Mouse (Mus musculus) cerebellum, adult 11-12 months (tissue): Measurements from ENCODE around the gene Golga4.

Source experiments
- DNase-seq: peaks from one replicate; pipeline ENCODE4 v3.0.0; 2022

The Golga4 gene

DNA sequence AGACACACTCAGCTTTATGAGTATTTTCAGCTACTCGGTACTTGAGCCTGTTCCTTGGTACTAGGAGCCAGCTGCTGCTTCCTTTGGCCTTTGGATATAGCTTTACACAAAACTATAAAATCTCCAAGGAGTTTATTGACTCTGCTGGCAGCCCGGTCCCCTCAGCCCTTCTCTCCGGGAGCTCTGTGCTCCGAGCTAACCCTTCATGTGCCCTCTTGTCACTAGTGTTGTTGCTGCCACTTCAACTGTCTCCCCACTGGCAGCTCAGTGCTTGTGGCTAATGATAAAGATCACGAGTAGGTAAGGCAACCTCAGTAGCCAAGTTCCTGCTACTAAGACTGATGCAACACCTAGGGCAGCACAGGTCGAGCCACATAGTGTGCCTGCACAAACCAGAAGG, 24.6 kb downstream of the Golga4 start:
- no peak for DNase-seq

- DNase-seq: no peak
Measured at GRCm38 (mm10) chr9:118532516-118533205, 26.6 kb downstream of the Golga4 start.

DNA sequence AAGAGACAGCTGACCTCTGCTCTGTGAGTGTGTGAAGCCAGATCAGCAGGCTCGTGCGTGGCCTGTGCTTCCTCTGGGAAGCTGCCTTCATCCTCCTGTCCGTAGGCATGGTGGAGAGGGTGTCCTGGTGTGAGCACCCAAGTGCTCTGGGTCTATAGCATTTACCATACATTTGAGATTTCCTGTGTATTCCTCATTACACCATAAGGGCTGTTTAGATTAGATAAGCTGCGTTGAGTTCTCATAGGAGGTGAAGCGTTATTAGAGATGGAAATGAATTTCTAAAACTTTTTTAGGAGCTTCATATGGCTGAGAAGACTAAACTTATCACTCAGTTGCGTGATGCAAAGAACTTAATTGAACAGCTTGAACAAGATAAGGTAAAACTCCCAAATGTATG, 30.9 kb downstream of the Golga4 start:
- DNase-seq: no peak

- no peak for DNase-seq
Measured at GRCm38 (mm10) chr9:118537463-118538339, 31.6 kb downstream of the Golga4 start.

DNA sequence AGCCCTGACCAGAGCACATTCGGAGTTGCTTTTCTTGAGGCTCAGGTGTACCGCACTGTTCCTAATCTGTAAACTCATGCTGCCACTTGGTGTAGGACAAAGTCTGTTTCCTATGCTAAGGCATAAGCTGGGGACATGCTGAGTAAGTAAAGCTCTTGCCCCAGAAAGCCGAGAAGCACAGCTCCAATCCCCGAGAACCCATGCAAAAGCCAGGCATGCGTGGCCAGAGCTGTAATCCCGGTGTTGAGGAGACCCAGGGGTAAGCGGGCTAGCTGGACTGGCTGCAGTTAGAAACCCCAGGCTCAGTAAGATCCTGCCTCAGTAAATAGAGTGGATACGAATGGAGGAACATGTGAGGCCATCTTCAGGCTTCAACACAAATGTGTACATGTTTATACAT, 35.8 kb downstream of the Golga4 start:
- no peak for DNase-seq

GRCm38 (mm10) chr9:118545146-118545545, 39.1 kb downstream of the Golga4 start:
- no peak for DNase-seq

DNA sequence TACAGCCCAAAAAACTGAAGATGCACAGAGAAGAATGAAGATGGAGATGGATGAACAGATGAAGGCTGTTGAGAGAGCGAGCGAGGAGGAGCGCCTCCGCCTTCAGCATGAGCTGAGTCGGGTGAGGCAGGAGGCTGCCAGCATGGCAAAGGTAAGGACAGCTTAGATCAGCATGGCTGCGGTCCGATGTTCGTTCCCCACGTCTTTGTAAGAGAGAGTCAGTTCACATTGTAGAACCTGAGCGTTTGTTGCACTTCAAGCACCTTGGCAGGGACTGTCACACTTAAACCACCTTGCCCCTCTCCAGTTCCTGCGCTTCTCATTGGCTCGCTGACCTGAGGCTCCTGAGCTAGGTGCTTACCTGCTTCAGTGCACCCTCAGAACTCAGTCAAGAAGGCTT, 42.6 kb downstream of the Golga4 start:
- no peak for DNase-seq

DNA sequence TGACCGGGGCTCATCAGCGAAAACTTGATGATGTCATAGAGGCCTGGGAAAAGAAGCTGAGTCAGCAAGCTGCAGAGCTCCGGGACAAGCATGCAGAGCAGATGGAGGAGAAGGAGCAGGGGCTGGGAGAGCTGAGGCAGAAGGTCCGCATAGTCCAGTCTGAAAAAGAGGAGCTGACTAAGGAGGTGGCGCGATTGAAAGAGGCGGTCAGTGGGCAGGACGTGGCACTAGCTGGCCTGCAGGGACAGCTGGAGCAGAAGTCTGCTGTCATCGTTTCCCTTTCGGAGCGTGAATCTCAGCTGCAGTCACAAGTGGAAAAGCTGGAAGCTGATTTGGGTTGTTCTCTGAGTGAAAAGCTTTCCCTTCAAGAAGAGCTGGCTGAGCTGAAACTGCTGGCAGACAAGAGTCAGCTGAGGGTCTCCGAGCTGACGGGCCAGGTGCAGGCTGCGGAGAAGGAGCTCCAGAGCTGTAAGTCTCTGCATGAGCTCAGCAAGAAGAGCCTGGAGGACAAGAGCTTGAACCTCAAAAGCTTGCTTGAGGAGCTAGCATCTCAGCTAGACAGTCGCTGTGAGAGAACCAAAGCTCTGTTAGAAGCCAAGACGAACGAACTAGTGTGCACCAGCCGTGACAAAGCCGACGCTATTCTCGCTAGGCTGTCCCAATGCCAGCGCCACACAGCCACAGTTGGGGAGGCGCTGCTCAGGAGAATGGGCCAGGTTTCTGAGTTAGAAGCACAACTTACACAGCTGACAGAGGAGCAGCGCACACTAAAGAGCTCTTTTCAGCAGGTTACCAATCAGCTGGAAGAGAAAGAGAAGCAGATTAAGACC, 51.1 kb downstream of the Golga4 start:
- DNase-seq: peak; percentile 17

DNA sequence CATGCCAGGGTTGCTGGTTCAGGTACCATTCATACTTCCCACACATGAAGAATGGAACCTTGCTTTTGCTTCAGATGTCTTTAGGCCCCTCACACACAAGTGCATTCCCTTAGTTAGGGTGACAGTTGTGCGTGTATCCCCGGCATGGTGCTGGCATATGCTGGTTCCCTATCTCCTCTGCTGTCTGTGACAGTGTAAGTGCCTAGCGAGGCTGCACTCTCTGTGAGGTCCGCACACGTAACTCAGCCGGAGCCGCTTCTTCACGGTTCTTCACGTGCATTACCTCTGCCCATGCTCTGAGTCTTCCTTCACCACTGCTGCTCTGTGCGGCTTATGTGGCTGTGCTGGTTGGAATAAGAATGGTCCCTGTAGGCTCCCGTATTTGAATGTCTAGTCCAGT, 57.3 kb downstream of the Golga4 start:
- DNase-seq: no peak

DNA sequence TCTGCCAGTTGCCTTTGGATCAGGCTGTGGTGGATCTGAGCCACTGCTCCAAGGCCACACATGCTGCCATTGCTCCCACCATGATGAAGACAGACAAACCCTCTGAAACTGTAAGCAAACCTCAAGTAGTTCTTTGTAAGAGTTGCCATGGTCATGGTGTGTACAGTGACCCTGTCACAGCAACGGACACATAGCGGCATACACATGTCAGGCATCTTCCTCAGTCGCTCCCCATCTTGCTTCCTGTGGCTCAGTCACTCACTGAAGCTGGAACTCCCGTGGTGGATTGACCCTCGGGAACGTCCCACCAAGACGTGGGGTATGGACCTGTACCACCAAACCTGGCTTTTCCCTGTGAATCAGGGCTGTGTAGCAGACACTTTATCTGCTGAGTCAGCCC, 57.8 kb downstream of the Golga4 start:
- no peak for DNase-seq

DNA sequence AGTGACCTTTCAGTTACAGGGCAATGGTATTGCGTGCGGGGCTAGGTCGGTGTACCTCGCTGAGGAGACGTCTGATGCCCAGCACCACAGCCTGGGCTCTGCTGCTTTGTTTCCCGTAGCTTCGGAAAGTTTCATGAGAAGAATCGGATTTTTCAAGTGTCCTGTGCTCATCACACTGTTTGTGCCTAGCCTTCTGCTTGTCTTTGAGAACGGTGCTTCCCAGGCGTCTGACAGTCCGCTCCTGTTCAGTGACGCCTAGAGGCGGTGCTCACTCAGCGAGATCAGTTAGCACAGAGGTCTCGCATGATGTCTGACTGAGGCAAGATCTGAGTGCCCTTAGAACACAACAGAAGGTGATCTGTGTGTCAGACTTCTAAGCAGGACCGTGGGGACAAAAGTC, 58.6 kb downstream of the Golga4 start:
- no peak for DNase-seq

GRCm38 (mm10) chr9:118569328-118569727, 63.3 kb downstream of the Golga4 start:
- DNase-seq: no peak

GRCm38 (mm10) chr9:118570865-118571264, 64.8 kb downstream of the Golga4 start:
- DNase-seq: no peak

DNA sequence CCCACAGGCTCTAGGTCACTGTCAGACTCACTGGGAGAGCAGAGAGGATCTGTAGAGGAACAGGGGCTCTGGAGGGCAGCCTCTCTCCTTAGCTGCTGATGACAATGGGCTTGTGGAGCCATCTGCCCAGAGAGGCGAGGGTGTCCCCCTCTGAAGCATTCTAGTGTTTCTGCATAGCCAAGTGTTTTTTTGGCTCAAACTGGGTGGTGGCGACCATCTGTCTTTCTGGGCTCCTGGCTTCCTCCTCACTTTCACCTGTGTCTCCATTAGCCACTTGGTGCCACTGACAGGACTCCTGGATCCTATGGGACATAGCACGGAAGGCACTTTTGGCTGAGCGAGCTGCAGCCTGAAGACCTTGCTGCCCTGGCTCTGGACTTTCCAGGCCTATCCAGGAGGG, 65.6 kb downstream of the Golga4 start:
- DNase-seq: peak; percentile 67

GRCm38 (mm10) chr9:118574911-118575310, 68.8 kb downstream of the Golga4 start:
- peak; percentile 72 for DNase-seq

GRCm38 (mm10) chr9:118580371-118580770, 74.3 kb downstream of the Golga4 start:
- DNase-seq: no peak

- DNase-seq: no peak
Measured at GRCm38 (mm10) chr9:118582757-118583156, 76.7 kb downstream of the Golga4 start.

DNA sequence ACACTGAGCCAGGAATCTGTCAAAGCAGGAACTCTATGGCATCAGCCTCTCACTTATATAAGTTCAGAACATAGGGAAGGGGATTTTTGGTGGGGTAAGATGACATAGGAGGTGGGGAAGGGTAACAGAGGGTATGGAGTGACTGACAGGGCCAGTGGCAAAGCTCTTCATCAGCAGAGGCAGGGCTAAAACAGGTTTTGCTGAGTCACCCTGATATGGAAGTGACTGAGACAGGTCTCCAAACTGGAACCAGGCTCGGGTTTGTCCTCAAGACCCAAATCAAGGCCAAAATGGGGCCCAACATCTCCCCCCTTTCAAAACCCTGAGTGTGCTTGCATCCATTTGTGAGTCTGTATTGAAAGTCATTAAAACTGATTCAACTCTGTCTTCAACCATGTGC, 78.8 kb downstream of the Golga4 start:
- no peak for DNase-seq

DNA sequence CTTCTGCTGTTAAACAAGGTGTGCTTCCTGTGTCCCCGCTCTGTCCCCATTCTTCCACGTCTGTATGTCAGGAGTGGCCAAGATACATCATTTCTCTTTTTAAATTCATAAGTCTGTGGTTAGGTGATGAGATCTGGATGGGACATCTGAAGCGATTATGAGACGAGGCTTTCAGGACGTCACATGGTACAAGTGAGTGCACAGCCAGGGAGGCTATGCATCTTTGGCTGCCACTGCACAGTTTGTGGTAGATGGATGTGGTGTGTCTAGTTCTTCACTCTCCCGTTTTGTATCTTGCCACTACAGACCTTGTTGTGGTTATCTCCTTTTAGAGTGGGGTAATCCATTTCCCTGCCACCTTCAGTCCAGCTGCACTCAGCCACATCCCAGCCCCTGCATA, 79.9 kb downstream of the Golga4 start:
- no peak for DNase-seq

DNA sequence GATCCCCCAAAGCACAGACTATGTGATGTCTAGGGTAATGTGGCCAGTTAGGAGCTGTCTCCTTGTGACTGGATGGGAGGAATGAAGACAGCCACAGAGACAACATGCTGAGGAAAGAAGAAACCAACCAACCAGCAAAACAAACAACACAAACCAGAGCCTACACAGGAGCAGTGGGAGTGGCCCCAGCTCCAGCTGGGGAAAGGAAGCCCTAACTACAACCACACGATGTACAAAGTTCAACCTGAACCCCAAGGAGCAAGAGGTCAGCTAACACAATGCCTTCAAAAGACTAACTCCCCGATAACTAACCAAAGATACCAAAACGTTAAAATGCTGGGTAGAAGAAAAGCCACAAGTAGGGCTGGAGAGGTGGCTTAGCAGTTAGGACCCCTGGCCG, 81.0 kb downstream of the Golga4 start:
- no peak for DNase-seq

DNA sequence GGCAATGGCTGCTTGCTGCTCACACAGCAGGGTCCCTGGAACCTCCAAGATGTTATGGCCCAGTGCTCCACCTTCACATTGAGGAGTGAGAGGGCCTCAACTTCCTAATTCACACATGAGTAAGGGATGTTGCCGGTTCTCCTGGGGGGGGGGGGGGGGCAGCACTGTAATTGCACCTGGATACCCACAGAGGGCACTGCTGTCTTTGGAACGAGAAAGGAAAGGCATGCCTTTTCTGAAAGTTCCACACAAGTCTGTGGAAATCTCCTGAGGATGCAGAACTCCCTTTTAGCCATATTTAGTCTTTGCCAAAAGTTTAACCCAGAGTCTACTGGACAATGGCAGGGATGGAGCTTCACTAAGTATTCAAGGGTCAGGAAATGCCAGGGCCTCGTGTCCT, 83.2 kb downstream of the Golga4 start:
- DNase-seq: no peak

GRCm38 (mm10) chr9:118590230-118590629, 84.2 kb downstream of the Golga4 start:
- no peak for DNase-seq

GRCm38 (mm10) chr9:118591633-118592032, 85.6 kb downstream of the Golga4 start:
- no peak for DNase-seq
